Mouse (Mus musculus): Measurements from ENCODE around the gene Ppt2. TPM values are rescaled to one million over a fixed set of nuclear protein-coding genes. Genes with fewer than 3 reads are reported as not detected.
A peak's percentile ranks its signal among the peaks of the same experiment; 100 is the strongest.

Ppt2 gene
- polyA plus RNA-seq, 1 experiment = 118 TPM

DNA sequence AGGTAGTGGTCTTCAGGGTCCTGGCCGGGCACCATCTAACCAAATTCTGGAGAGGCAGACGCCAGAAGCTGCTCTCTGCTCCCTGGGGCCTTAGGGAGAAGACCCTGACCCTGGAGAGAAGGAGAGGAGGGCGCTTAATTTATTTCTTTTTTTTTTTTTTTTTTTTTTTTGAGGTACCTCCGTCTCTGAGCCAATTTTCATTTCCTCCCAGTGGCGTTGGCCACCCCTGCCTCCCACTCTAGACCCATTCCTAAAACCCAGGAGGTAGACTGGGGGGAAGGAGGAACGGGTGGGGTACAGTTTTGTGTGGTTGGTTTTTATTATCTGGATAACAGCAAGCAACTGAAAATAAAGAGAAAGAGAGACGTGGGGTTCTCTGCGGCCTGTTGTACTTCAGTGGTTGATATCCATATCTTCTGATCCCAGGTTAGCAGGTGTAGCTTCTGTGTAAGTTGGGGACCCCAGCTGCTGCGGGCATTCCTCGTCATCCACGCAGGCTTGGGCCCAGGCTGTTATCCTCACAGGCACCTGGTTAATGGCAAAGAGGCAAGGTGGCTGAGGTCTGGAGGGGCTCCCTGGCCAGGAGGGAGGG, 15.2 kb downstream of the Ppt2 start:
- no peak for TF ChIP-seq CTCF (conservative IDR thresholded peaks at IDR 0.05; ENCODE audit: insufficient read depth, insufficient read length, low read depth, low read length)
- no peak for TF ChIP-seq POLR2A (IDR thresholded peaks at IDR 0.05; ENCODE audit: low read depth, low read length)
- Histone ChIP-seq H3K27ac (ENCODE audit: insufficient read depth, low read depth, low read length) (no peak overlapping the region), H3K4me1 (ENCODE audit: control insufficient read depth, insufficient read depth, low read length) (peaks cover 8% of the 10 kb centered on the region), H3K36me3 (ENCODE audit: control insufficient read depth, insufficient read depth, low read length) (no peaks in the 10 kb centered on the region; the same call in 1 of the 2 replicates), H3K27me3 (replicated peaks; ENCODE audit: control insufficient read depth, insufficient read depth, low read length) (no peaks in the 10 kb centered on the region), H3K4me3 (ENCODE audit: insufficient read depth, low read depth, low read length) (no peak overlapping the region)
- 79% methylated on average over 11 of the region's 11 CpGs for WGBS
- no peak for DNase-seq

DNA sequence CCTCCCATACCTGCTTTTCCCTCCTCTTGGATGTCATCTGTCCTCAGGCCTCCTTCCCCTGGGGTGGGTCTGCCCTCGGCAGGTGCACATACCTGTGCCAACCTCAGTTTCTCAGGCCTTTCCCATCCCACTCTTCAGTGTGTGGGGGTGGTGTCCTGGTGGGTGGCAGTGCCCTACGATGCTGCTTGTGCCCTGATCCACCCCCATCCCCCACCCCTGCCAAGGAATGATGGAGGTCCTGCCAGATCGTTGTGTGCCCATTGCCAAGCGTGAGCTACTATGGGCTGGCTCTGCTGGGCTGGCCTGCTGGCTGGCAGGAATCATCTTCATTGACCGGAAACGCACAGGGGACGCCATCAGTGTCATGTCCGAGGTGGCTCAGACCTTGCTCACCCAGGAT, 17.3 kb downstream of the Ppt2 start:
- Histone ChIP-seq H3K27ac (ENCODE audit: insufficient read depth, low read depth, low read length) (no peak overlapping the region), H3K4me1 (ENCODE audit: control insufficient read depth, insufficient read depth, low read length) (peaks cover 16% of the 10 kb centered on the region), H3K4me3 (ENCODE audit: insufficient read depth, low read depth, low read length) (no peak overlapping the region), H3K27me3 (replicated peaks; ENCODE audit: control insufficient read depth, insufficient read depth, low read length) (no peaks in the 10 kb centered on the region), H3K36me3 (ENCODE audit: control insufficient read depth, insufficient read depth, low read length) (no peaks in the 10 kb centered on the region; the same call in 1 of the 2 replicates)
- TF ChIP-seq POLR2A (IDR thresholded peaks at IDR 0.05; ENCODE audit: low read depth, low read length) (no peak), CTCF (conservative IDR thresholded peaks at IDR 0.05; ENCODE audit: insufficient read depth, insufficient read length, low read depth, low read length) (no peak)
- DNase-seq = no peak
- WGBS = 89% methylated on average over 8 of the region's 8 CpGs

DNA sequence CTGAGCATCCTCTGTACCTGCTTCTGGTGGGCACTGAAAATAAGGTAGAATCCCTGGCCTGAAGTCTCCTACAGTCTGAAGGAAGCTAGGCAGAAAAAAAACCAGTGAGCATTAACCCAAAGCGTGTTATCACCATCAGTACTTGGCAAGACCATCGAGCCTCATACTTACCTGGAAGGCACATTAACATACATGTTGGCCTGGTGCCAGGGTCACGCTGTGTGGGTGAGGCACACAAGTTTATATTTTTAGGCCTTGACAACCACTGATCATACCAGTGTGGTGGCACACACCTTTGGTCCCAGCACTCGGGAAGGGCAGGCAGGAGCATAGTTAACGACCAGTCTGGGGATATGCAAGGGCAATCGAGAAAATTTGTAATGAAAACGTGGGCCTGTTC, 20.3 kb downstream of the Ppt2 start:
- no peak overlapping the region for H3K4me3 ChIP-seq (ENCODE audit: insufficient read depth, low read depth, low read length)
- H3K27me3 ChIP-seq (replicated peaks; ENCODE audit: control insufficient read depth, insufficient read depth, low read length) = no peaks in the 10 kb centered on the region
- H3K27ac ChIP-seq (ENCODE audit: insufficient read depth, low read depth, low read length) = no peak overlapping the region
- H3K36me3 ChIP-seq (ENCODE audit: control insufficient read depth, insufficient read depth, low read length) = no peaks in the 10 kb centered on the region
- TF ChIP-seq POLR2A (IDR thresholded peaks at IDR 0.05; ENCODE audit: low read depth, low read length) (no peak), CTCF (conservative IDR thresholded peaks at IDR 0.05; ENCODE audit: insufficient read depth, insufficient read length, low read depth, low read length) (no peak)
- peak; percentile 38 for DNase-seq
- 42% methylated on average over 7 of the region's 7 CpGs for WGBS
- H3K4me1 ChIP-seq (ENCODE audit: control insufficient read depth, insufficient read depth, low read length) = peaks cover 23% of the 10 kb centered on the region

DNA sequence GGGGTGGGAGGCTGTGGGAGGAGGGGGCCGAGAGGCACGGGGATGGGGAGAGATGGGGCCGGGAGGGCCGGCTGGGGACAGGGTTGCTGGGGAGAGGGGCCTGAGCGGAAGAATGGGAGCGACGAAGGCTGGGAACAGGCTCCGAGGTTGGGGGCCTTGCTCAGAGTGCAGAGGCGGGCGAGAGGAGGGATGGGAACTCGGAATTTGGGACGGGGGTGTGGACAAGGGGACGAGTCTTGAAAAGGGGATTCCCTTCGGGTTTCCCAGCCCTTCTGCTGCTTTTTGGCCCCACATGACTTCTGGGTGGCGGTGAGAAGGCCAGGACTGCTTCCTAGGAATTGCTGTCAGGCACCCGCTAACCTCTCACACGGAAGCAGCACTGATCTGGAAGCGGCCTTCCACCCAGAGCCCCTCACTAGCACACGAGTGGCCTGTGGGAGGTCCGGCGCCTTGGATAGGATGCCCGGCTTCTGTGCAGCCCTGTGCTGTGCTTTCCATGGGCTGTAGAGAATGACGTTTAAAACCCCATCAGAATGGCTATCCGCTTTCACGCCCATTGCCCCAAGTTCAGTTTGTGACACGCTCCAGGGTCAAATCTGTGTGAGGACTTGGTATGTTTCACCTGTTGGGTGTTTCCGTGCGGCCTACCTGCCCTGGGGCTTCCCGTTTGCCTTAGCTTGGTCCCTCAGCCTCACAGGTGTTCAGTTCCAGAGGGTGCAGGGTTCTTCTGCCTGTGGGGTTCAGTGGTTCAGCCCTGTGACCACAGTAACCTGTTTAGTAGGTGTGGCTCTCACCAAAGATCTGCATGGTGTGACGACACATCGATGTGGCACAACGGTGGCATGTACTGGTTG, 21.9 kb downstream of the Ppt2 start:
- DNase-seq = peak; percentile 22
- no peak for TF ChIP-seq POLR2A (IDR thresholded peaks at IDR 0.05; ENCODE audit: low read depth, low read length)
- no peak for TF ChIP-seq CTCF (conservative IDR thresholded peaks at IDR 0.05; ENCODE audit: insufficient read depth, insufficient read length, low read depth, low read length)
- H3K27ac ChIP-seq (ENCODE audit: insufficient read depth, low read depth, low read length) = no peak overlapping the region
- H3K27me3 ChIP-seq (replicated peaks; ENCODE audit: control insufficient read depth, insufficient read depth, low read length) = no peaks in the 10 kb centered on the region
- peak overlapping the region; percentile 67 for H3K4me3 ChIP-seq (ENCODE audit: insufficient read depth, low read depth, low read length)
- WGBS = 6% methylated on average over 32 of the region's 32 CpGs
- peaks cover 32% of the 10 kb centered on the region for H3K4me1 ChIP-seq (ENCODE audit: control insufficient read depth, insufficient read depth, low read length)
- no peaks in the 10 kb centered on the region for H3K36me3 ChIP-seq (ENCODE audit: control insufficient read depth, insufficient read depth, low read length)

DNA sequence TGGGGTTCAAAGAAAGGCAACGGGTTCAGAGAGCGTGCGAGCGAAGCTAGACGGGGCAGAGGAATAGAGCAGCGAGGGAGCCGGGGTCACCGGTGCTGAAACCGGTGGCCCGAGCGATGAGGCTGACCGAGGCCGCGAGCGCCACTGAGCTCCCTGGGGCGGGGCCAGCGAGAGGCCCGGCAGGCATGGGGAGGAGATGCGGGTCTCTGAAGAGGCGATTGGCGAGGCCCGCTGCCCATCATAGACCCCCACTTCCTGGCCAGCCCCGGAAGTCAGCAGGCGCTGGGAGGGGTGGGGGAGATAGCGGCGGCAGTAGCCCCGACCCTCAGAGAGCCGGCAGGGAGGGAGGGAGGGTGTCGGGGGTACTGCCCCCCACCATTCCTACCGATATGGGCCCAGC, 22.7 kb downstream of the Ppt2 start:
- Histone ChIP-seq H3K36me3 (ENCODE audit: control insufficient read depth, insufficient read depth, low read length) (no peaks in the 10 kb centered on the region), H3K4me1 (ENCODE audit: control insufficient read depth, insufficient read depth, low read length) (peaks cover 32% of the 10 kb centered on the region), H3K4me3 (ENCODE audit: insufficient read depth, low read depth, low read length) (peak overlapping the region; percentile 67), H3K27me3 (replicated peaks; ENCODE audit: control insufficient read depth, insufficient read depth, low read length) (no peaks in the 10 kb centered on the region), H3K27ac (ENCODE audit: insufficient read depth, low read depth, low read length) (peak overlapping the region; percentile 97)
- TF ChIP-seq CTCF (conservative IDR thresholded peaks at IDR 0.05; ENCODE audit: insufficient read depth, insufficient read length, low read depth, low read length) (no peak), POLR2A (IDR thresholded peaks at IDR 0.05; ENCODE audit: low read depth, low read length) (peak; percentile 75)
- WGBS = 2% methylated on average over 20 of the region's 30 CpGs
- DNase-seq = peak; percentile 99

DNA sequence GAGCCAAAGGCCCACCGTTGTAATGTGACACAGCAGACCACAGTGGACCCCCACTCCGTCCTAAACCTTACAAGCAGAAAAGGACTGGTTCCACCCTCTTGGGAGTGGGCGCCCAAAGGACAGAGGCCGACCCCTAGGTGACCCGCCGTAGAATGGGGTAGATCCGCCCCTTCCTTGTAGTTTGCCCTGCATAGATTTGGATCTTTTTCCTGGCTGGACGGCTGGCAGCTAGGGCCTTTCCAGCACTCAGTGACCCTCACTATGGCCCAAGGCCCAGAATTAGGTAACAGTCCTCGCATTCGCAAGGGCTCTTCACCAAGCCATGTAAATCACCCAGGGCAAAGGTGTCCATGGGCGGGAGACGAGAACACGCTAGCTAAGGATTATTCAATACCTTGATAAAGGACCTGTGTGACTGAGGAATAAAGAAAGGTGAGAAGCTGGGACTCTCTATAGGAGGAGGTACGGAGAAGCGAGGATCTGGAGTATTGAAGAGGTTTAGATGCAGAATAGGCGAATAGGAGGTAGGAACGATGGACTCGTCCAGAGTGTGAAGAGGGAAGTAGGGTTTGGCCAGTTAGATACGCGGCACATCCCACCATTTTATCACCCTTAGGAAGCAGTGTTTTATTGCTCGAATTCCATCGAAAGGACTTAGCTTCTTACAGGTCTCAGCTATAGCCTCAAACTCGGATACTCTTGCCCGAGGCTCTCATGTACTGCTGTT, 23.6 kb downstream of the Ppt2 start:
- WGBS = 7% methylated on average over 24 of the region's 24 CpGs
- TF ChIP-seq CTCF (conservative IDR thresholded peaks at IDR 0.05; ENCODE audit: insufficient read depth, insufficient read length, low read depth, low read length) (no peak), POLR2A (IDR thresholded peaks at IDR 0.05; ENCODE audit: low read depth, low read length) (no peak)

More for the DNA sequence above, 23.6 kb downstream of the Ppt2 start:
- peak overlapping the region; percentile 67 for H3K4me3 ChIP-seq (ENCODE audit: insufficient read depth, low read depth, low read length)
- no peaks in the 10 kb centered on the region for H3K36me3 ChIP-seq (ENCODE audit: control insufficient read depth, insufficient read depth, low read length)
- no peaks in the 10 kb centered on the region for H3K27me3 ChIP-seq (replicated peaks; ENCODE audit: control insufficient read depth, insufficient read depth, low read length)
- peak; percentile 88 for DNase-seq
- peak overlapping the region; percentile 97 for H3K27ac ChIP-seq (ENCODE audit: insufficient read depth, low read depth, low read length)
- peaks cover 32% of the 10 kb centered on the region for H3K4me1 ChIP-seq (ENCODE audit: control insufficient read depth, insufficient read depth, low read length)
